Mouse (Mus musculus) MEL (cell line): Measurements from ENCODE around the gene Gm3159. TPM values are rescaled to one million over a fixed set of nuclear protein-coding genes. Genes with fewer than 3 reads are reported as not detected.

Source experiments
- polyA plus RNA-seq, 2 experiments: library from polyadenylated mRNA; stranded (reverse) in 1 of 2; unstranded in 1 of 2; fragments of >175 nt in 1 of 2; fragments of >200 nt in 1 of 2; gene quantifications; 2 replicates each; pipeline versions ENCODE4 v1.2.1 to v1.2.4; 2012; ENCODE audit warnings: low replicate concordance in 2 of 2, low read depth in 1 of 2; ENCODE audit not compliant: insufficient read length in 2 of 2, insufficient read depth in 1 of 2, missing spikeins in 1 of 2
- total RNA-seq: library from RNA; depleted of rRNA; stranded (reverse); fragments of 300-350 nt; gene quantifications from 2 replicates; pipeline ENCODE4 v1.2.3, GENCODE M21; 2012; rRNA removed

Gene Gm3159
- total and polyA plus RNA-seq, 3 experiments, result not detected

Other genes with a start within 250 kb of the Gm3159 start
- not detected in 2 replicates for gene Gm3127, start 232.5 kb upstream of the Gm3159 start, total RNA-seq
- not detected for gene Gm3127, start 232.5 kb upstream of the Gm3159 start, polyA plus RNA-seq
- gene Gm2974, start 214.9 kb upstream of the Gm3159 start, total RNA-seq, result not detected in 2 replicates
- not detected for gene Gm2974, start 214.9 kb upstream of the Gm3159 start, polyA plus RNA-seq
- not detected in 2 replicates for gene Gm3138, start 147.9 kb upstream of the Gm3159 start, total RNA-seq
- not detected for gene Gm3138, start 147.9 kb upstream of the Gm3159 start, polyA plus RNA-seq
- gene Gm3149, start 80.2 kb upstream of the Gm3159 start, total RNA-seq, result not detected in 2 replicates
- gene Gm3149, start 80.2 kb upstream of the Gm3159 start, polyA plus RNA-seq, result not detected
- gene 2610042L04Rik, start 62.8 kb upstream of the Gm3159 start, total RNA-seq, result not detected in 2 replicates
- not detected for gene 2610042L04Rik, start 62.8 kb upstream of the Gm3159 start, polyA plus RNA-seq
- not detected in 2 replicates for gene Gm3164, start 17.9 kb downstream of the Gm3159 start, total RNA-seq
- not detected for gene Gm3164, start 17.9 kb downstream of the Gm3159 start, polyA plus RNA-seq
- gene Gm3173, start 33.5 kb downstream of the Gm3159 start, total RNA-seq, result not detected in 2 replicates
- gene Gm3173, start 33.5 kb downstream of the Gm3159 start, polyA plus RNA-seq, result not detected
- not detected in 2 replicates for gene Gm3182, start 84.2 kb downstream of the Gm3159 start, total RNA-seq
- gene Gm3182, start 84.2 kb downstream of the Gm3159 start, polyA plus RNA-seq, result not detected
- not detected in 2 replicates for gene Gm3047, start 157.9 kb downstream of the Gm3159 start, total RNA-seq
- not detected for gene Gm3047, start 157.9 kb downstream of the Gm3159 start, polyA plus RNA-seq
- gene Gm8159, start 234.8 kb downstream of the Gm3159 start, total RNA-seq, result not detected in 2 replicates
- gene Gm8159, start 234.8 kb downstream of the Gm3159 start, polyA plus RNA-seq, result not detected